Mouse (Mus musculus) brain, adult 2 months (tissue): Measurements from ENCODE around the gene Nif3l1.

ENCODE experiments used
- DNase-seq: peaks from one replicate; pipeline ENCODE4 v3.0.0; 2011; ENCODE audit warnings: low read depth, low spot score

Nif3l1 gene

DNA sequence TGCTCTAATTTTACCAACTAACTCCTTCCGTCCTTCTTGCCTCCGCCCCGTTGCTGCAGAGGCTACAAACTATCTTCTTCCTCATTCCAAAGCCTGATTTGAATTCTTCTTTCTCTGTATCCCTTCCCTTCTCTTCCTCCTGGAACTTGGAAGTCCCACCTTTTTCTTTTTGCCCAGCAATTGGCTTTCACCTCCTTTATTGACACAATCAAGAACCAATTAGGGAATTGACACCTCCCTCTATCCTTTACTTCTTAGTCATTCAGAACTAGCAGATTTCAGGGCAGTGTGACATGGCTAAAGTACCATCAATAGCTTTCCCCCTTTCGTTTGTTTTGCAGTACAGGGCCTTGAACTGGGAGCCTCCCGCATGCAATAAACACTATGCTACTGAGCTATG is 13.2 kb downstream of the Nif3l1 start:
- DNase-seq: no peak

DNA sequence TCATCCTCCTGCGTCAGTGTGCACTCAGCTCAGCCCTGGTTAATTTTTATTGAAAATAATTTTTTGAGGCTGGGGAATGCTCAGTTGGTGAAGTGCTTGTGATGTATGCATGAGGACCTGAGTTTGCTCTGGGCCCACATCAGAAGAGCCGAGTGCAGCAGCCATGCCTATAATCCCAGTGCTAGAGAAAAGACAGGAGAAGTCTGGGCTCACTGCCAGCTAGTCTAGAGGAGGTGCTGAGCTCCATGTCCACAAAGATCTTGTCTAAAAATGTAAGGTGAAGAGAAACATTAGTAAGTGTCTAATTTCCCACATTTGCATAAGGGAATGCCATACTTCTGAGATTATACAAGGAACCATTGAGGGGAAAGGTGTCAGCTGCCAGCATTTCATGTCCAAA is 13.9 kb downstream of the Nif3l1 start:
- DNase-seq: peak; percentile 59

DNA sequence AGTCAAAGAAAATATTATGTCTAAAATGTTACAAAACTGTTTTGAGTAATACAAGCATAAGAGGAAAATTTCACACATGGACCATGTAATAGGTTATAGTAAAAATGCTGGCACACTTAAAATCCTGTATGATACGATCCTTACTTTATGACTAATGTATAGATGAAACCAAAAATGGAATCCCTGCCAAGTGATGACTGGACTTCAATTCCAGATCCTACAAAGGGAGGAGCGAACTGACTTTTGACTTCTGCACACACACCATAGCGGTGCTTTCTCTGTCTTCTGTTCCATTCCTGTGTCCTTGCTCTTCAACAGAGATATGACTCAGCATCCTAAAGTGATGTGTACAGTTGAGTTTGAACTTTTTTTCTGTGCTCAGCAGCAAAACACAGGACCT is 15.6 kb downstream of the Nif3l1 start:
- peak; percentile 14 for DNase-seq

DNA sequence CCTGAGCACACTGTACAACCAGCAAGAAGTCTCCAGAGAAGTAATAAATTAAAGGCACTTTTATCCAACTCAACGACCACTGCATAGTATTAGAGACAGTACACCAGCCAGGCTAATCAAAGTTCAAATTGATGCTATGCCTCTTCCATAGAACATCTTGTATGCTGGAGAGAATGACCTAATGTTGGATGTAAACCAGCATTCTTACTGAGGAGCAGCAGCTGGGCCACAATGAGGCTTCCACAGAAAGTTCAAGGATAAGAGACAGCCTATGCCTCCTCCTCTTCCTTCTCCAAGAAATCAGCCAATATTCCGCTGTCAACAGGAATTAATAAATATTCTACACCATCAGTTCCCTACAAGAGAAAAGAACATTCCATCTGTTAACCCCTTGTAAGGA is 19.0 kb downstream of the Nif3l1 start:
- DNase-seq: no peak

DNA sequence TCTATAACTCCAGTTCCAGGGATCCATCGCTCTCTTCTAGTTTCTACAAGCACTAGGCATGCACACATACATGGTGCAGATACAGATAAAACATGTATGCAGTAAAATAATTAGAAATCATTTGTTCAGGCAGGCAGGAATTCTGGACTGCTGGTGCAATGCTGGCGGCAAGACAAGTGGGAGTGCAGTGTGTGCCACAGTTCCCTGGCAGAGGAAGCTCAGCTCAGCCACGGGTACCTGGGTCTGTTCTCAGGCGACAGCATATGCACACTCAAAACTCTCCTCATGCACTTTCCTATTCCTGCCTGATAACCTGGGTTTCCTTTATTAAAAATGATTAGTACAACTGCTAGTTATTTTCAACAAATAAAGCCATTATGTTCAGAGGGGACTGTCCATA is 20.1 kb downstream of the Nif3l1 start:
- DNase-seq: peak; percentile 64

DNA sequence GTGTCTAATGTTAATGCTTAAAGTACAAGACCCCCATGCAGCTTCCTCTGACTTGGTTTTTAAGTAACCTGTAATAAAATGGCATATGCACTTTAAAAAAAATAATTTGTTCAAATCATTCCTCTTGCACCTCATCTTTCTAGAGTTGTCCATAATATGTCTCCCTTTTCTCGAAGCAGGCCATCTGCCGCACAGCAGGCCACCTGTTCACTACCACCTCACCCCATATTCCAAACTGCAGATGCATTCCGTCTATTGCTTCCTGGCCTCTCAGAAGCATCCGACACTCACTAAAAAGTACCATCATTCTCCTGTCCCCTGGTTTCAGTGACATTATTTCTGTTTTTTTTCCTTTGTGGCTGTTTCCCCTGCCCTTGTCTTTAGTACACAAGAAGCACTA is 20.6 kb downstream of the Nif3l1 start:
- DNase-seq: peak; percentile 77

DNA sequence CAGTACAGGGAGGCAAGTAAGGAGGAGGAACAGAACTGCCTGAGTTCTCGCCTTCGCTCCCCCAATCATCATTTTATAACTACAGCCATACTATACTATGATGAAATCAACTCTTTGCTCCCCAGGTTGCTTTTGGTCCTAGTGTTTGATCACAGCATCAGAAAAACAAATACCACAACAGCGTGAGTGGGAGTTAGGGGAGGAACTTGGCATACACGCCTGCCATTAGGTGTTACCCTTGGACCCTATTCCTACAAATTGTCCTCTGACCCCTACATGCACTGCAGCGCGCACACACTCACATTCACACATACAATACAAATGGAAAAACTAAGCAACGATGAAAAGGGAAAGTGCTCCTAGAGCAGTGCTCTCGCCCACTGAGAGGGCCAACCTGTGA is 30.7 kb downstream of the Nif3l1 start:
- DNase-seq: no peak

DNA sequence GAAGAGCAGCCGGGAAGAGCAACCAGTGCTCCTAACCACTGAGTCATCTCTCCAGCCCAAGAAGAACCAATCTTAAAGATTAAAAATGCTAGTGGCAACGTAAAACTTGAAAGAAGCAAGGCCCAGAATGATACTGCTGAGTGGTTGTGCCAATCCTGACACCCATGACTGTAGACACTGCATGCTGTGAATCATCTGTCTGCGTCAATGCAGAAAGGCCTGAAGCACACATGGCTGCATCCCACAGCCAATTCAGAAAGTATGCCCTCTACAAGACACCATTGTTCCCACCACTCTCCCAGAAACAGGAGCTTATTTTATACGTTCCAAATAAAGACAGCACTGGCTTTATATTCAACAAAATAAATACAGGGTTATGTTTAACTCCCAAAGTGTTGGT is 37.7 kb downstream of the Nif3l1 start:
- DNase-seq: peak; percentile 51

DNA sequence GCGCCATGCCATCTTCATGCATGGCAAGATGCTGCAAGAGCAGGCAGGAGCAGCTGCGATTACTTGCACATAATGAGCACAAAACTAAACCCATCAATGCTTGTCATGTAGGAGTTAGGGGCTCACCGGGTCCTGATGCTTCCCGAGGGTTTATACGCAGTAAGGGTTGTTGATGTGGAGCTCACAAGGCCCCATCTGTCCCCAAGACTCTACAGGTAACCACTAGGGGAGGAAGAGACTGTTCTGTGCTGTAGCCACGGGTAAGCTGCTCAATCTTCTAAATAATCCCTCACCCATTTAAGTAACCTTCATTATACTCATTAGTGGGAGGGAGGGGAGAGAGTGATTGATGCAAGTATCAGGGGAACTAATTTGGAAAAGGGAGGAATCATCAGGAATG is 50.7 kb downstream of the Nif3l1 start:
- no peak for DNase-seq

DNA sequence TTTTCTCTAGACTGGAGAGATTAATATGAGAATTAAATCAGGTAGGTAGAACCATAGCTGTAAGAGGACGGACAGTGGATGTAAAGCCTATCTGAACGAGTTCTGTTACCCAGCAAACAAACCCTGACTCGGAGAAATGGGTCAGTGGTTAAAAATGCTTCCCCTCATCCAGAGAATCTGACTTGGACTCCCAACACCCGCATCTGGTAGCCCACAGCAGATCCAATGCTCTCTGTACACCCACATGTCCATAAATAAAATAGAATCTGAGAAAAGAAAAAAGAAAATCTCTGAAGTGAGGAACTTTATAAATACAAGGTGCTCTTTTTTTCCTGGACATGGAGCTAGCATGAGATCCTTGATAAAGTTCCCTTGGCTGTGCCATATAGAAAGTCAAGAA is 52.7 kb downstream of the Nif3l1 start:
- DNase-seq: peak; percentile 42

DNA sequence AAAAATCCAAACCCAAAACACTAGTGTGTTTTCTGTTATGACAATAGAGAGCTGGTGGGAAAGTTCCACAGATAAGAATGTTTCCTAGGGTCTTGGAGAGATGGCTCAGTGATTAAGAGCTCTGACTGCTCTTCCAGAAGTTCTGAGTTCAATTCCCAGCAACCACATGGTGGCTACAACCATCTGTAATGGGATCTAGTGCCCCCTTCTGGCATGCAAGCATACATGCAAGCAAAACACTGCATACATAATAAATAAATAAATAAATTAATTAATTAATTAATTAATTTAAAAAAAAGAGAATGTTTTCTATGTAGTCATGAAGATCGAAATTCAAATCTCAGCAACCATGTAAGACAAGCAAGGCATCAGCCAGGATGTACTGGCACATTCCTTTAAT is 53.8 kb downstream of the Nif3l1 start:
- no peak for DNase-seq

DNA sequence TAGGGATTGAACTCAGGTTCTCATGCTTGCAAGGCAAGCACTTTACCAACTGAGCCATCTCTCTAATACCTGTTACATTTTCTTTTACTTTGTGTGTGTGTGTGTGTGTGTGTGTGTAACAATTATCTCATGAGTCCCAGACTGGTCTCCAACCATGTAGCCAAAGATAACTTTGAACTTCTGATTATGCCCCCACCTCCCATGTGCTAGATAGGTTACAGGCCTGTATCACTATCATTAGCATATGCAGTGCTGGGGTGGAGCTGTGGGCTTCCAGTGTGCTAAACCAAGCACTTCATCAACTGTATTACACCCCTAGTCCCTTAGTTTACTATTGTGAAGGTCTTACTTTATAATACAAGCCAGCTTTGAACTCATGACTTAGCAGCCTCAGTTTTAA is 58.2 kb downstream of the Nif3l1 start:
- no peak for DNase-seq

DNA sequence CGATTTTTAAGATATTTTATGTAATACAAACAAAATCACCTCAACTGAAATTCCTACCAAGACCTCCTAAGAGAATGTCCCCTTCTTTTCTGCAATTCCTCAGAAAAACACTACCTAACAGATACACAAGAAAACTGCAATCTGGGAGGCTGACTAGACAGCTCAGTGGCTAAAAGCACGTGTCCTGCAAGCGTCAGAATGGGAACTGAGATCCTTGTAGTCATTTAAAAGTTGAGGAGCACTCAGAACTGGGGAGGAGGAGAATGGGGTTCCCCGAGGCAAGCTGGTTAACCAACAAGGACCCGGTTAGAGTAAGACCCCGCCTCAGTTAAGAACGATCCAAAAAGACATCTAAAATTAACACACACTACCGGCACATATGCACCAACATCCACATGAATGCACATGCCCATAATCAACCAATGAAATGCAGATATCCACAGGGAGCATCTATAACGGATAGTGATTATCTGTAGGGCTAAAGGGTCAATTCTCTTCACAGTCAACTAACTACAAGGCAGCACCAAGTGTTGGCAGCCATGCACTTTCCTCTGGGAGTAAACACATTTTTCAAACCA is 58.9 kb downstream of the Nif3l1 start:
- DNase-seq: no peak

DNA sequence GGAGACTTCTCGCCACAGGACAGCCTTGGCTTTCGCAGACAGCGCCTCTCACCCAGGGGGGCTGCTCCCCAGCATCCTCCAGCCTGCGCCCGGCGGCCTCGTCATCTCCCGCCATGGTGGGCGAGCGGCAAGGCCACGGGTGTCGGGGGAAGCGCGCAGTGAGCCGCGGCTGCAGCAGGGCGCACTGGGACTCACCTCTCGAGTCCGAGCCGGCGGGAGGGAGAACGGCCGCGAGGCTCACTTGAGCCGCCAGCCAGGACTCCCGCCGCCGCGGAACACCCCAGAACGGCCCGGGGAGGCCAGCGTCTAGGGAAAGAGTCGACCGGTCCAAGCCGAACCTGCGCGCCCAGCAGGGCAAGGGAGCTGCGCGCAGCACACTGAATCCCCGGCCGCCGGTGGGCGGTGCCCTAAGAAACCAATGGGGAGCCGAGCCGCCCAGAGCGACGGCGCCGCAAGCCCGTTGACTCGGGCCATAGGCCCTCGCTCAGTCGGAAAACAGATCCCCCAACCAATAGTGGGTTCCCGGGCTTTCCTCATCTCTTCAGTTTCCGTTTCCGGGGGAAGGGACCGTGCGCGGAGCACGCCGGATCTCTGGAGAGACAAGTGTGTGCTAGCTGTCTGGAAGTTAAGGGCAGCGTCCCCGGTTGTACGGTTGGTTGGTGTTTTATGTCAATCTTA is 59.8 kb downstream of the Nif3l1 start, which contains the start of gene Orc2:
TSS of gene Orc2 (minus strand) at position 533 of the 678 bp plus-strand sequence.
- peak; percentile 98 for DNase-seq

DNA sequence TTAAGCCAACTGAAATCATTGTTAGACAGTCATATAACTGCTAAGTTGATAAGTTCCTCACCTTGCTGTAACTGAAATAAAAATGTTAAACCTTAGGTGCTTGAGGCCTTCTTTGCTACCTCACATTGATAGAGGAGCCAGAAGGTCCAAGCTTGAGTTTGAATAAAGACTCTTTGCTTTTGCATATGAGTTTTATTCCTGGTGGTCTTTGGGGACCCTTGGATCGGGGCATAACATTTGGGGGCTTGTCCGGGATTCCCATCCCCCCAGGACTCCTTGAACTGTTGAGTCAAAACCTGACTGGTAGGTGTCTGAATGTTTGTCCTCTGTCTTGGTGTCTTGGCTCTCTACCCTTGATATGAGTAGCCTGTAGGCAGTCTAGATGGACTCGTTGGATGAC is 62.3 kb downstream of the Nif3l1 start:
- no peak for DNase-seq
